Mouse (Mus musculus) left cerebral cortex, adult 2 months (tissue): ENCODE data around the gene Cd93. TPM values are rescaled to one million over a fixed set of nuclear protein-coding genes. Genes with fewer than 3 reads are reported as not detected.

Experiments used
- DNase-seq, 2 experiments: peaks; one replicate each; pipeline ENCODE4 v3.0.0; 2021 to 2022; ENCODE audit warnings: low spot score in 2 of 2, mixed read lengths in 1 of 2; ENCODE audit errors: extremely low spot score in 1 of 2
- H3K27ac ChIP-seq: fragments of 200-600 bp; 2 replicates; pipeline ENCODE4 v1.8.1; 2022
- H3K4me3 ChIP-seq: fragments of 200-600 bp; 2 replicates; pipeline ENCODE4 v1.8.1; 2022
- CTCF ChIP-seq: fragments of 200-600 bp; IDR thresholded peaks from 2 replicates; pipeline ENCODE4 v1.8.1; 2022; ENCODE audit warnings: antibody characterized with exemption, mild to moderate bottlenecking, moderate library complexity
- intact Hi-C: fragments of 180-260 bp; cut with DNase I; formaldehyde crosslinking; loops from one replicate; pipeline ENCODE4 v1.15.1; 2025
- total RNA-seq, 2 experiments: library from RNA; stranded (reverse); gene quantifications; 2 replicates each; pipeline ENCODE4 v1.2.3; 2021

The Cd93 gene
- total RNA-seq, 2 experiments from 2014 or later = 5.0 to 5.2 TPM

- DNase-seq = no peak
- no peak for TF ChIP-seq CTCF
- Histone ChIP-seq H3K4me3 (no peak overlapping the region), H3K27ac (no peak overlapping the region)
- intact Hi-C loops = no loop called here
Observed at GRCm38 (mm10) chr2:148467921-148468440, 24.6 kb upstream of the Cd93 start.

- intact Hi-C loops = no loop called here
- Histone ChIP-seq H3K4me3 (no peak overlapping the region), H3K27ac (no peak overlapping the region)
- TF ChIP-seq CTCF = no peak
- no peak for DNase-seq
Observed at GRCm38 (mm10) chr2:148455341-148455740, 12.0 kb upstream of the Cd93 start.

- TF ChIP-seq CTCF = no peak
Observed at GRCm38 (mm10) chr2:148454014-148454542, 10.7 kb upstream of the Cd93 start.

GRCm38 (mm10) chr2:148453061-148453460, 9.7 kb upstream of the Cd93 start:
- no peak overlapping the region for H3K27ac ChIP-seq
- no peak for DNase-seq
- no peak for TF ChIP-seq CTCF
- H3K4me3 ChIP-seq = no peak overlapping the region
- intact Hi-C loops = no loop called here

More at GRCm38 (mm10) chr2:148454014-148454542, 10.7 kb upstream of the Cd93 start:
- Histone ChIP-seq H3K27ac (no peak overlapping the region), H3K4me3 (no peak overlapping the region)
- intact Hi-C loops = no loop called here
- DNase-seq = no peak

GRCm38 (mm10) chr2:148451498-148451897, 8.1 kb upstream of the Cd93 start:
- Histone ChIP-seq H3K4me3 (no peak overlapping the region), H3K27ac (no peak overlapping the region)
- intact Hi-C loops = no loop called here
- no peak for TF ChIP-seq CTCF
- no peak for DNase-seq

GRCm38 (mm10) chr2:148450616-148451015, 7.3 kb upstream of the Cd93 start:
- no peak for TF ChIP-seq CTCF
- Histone ChIP-seq H3K4me3 (no peak overlapping the region), H3K27ac (no peak overlapping the region)
- no peak for DNase-seq
- intact Hi-C loops = no loop called here

GRCm38 (mm10) chr2:148449659-148450058, 6.3 kb upstream of the Cd93 start:
- Histone ChIP-seq H3K4me3 (no peak overlapping the region), H3K27ac (no peak overlapping the region)
- TF ChIP-seq CTCF = no peak
- intact Hi-C loops = no loop called here
- DNase-seq = no peak

GRCm38 (mm10) chr2:148446446-148446845, 3.1 kb upstream of the Cd93 start:
- TF ChIP-seq CTCF = no peak
- DNase-seq = no peak
- Histone ChIP-seq H3K4me3 (no peak overlapping the region), H3K27ac (no peak overlapping the region)
- intact Hi-C loops = no loop called here

GRCm38 (mm10) chr2:148445616-148446015, 2.3 kb upstream of the Cd93 start:
- no peak for TF ChIP-seq CTCF
- intact Hi-C loops = no loop called here
- no peak for DNase-seq
- Histone ChIP-seq H3K27ac (no peak overlapping the region), H3K4me3 (no peak overlapping the region)

GRCm38 (mm10) chr2:148444472-148444871, 1.1 kb upstream of the Cd93 start:
- intact Hi-C loops = no loop called here
- Histone ChIP-seq H3K27ac (no peak overlapping the region), H3K4me3 (no peak overlapping the region)
- no peak for DNase-seq
- TF ChIP-seq CTCF = no peak

GRCm38 (mm10) chr2:148442710-148443109, 653 bp downstream of the Cd93 start:
- no peak for DNase-seq
- peak overlapping the region; percentile 62; the same call in 1 of the 2 replicates for H3K27ac ChIP-seq
- no peak for TF ChIP-seq CTCF
- peak overlapping the region; percentile 30 for H3K4me3 ChIP-seq
- intact Hi-C loops = no loop called here

- intact Hi-C loops = no loop called here
- peak overlapping the region; percentile 30 for H3K4me3 ChIP-seq
- no peak overlapping the region for H3K27ac ChIP-seq
- no peak for TF ChIP-seq CTCF
- no peak for DNase-seq
Observed at GRCm38 (mm10) chr2:148442172-148442571, 1.2 kb downstream of the Cd93 start.

GRCm38 (mm10) chr2:148441421-148441820, 1.9 kb downstream of the Cd93 start:
- no peak overlapping the region for H3K27ac ChIP-seq
- TF ChIP-seq CTCF = no peak
- no peak overlapping the region; the same call in 1 of the 2 replicates for H3K4me3 ChIP-seq
- no peak for DNase-seq
- intact Hi-C loops = no loop called here
